Mouse (Mus musculus) inflammation-experienced regulatory T-cells, adult 6 months (primary cell): ENCODE data around the gene Fst. TPM values are rescaled to one million over a fixed set of nuclear protein-coding genes. Genes with fewer than 3 reads are reported as not detected.

Source experiments
- ATAC-seq: one replicate; pipeline ENCODE4 v1.8.0; 2017
- polyA plus RNA-seq, 3 experiments: library from polyadenylated mRNA; unstranded; fragments of 100-300 nt; shearing (Covaris generic); gene quantifications; one replicate each; pipeline ENCODE4 v1.2.1; 2017

The Fst gene
- polyA plus RNA-seq, 3 experiments from 2014 or later: 0.15 TPM; not detected in 2

DNA sequence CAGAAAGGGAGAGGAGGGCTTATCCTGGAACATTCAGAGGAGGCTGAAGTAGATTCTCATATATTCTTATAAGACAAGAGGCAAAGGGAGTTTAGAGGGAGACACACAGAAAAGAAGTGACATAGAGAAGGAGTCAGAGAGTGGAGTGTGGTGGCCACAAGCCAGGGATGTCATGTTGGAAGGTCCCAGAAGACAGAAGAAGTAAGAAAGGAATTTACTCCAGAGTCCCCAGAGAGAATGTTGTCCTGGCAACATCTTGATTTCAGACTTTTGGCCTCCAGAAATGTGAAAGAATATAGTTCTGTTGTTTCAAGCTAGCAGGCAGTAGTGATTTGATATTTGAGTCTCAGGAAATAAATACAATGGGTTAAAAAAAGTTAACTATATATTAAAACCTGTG, 46.4 kb downstream of the Fst start:
- ATAC-seq: no peak

DNA sequence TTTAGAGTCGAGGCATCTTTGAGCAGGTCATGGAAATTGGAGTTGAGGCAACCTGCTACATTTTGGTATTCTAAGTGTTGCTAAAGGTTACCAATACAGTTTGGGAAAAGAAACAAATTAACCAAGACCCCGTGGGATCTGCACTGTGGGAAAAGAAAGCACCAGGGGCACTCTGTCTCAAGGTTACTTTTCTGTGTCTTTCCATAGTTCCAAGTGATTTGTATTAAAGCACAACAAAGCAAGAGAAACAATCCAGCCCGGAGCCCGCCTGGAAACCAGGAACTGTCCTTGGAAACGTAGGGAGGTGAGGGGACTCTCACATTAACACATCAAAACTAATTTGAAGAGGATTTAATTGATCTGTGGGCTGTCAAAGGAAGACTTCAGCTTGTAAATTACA, 51.9 kb downstream of the Fst start:
- no peak for ATAC-seq

DNA sequence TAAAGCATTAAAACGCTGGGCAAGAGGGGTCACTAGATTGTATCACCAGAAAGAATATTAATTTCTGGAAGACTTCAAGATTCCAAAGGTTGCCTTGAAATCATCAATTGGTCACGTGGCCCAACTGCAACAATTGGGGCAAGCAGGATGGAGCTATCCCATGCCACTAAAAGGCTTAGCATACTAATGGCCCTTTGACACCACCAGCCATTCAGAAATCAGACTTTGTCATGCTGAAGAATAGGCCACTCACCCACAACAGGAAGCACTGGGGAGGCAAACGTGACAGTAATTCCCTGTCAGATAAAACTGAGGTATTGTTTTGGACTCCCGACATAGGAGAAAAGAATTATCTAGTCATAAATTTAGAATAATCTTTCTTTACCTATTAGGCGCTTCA, 52.3 kb downstream of the Fst start:
- no peak for ATAC-seq

DNA sequence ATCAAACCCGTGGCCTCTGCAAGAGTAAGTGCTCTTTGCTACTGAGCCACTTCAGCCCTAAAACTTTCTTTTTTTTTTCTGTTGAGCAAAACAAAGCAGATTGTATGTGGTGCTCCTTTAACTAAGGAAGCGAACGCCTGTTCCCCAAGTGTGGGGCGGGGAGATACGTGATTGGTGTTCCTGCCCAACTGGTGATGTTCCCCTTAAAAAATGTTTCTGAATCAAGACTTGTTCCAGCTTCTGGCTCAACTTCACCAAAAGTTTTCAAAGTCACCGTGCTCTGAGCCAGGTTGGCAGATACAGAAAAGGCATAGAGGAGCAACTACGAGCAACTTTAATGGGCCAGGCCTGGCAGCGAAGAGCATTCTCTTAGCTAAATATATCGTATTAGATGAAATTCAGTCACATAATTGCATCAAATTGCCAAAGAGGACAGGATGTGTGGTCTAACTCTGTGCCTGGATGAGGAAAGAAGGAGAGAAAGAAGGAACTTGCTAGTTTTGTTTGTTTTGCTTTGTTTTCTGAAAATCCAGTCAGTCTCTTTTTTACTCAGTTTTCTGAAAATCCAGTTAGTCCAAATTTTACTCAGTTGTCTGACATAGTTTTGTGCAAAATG, 53.5 kb downstream of the Fst start:
- no peak for ATAC-seq

Other genes with a start within 250 kb of the Fst start
- 100 to 1,000 TPM; 167 to 224 (median 174) TPM for gene Ndufs4, start 70.7 kb downstream of the Fst start, polyA plus RNA-seq